Mouse (Mus musculus) ES-E14 (cell line): ENCODE data around the gene Gpam.

ENCODE experiments used
- CHD2 ChIP-seq: IDR thresholded peaks from 2 replicates; pipeline ENCODE4 v1.6.1; 2014; ENCODE audit warnings: mild to moderate bottlenecking, low read depth, low read length, inconsistent platforms
- HCFC1 ChIP-seq: IDR thresholded peaks from 2 replicates; pipeline ENCODE4 v1.6.1; 2012; ENCODE audit warnings: low read length, inconsistent platforms, borderline replicate concordance; ENCODE audit not compliant: insufficient read depth
- MAFK ChIP-seq: IDR thresholded peaks from 2 replicates; pipeline ENCODE4 v1.6.1; 2014; ENCODE audit warnings: mild to moderate bottlenecking, low read depth, low read length, inconsistent platforms; ENCODE audit not compliant: insufficient read depth
- ZNF384 ChIP-seq: IDR thresholded peaks from 2 replicates; pipeline ENCODE4 v1.6.1; 2012; ENCODE audit warnings: low read depth, low read length, inconsistent platforms

DNA sequence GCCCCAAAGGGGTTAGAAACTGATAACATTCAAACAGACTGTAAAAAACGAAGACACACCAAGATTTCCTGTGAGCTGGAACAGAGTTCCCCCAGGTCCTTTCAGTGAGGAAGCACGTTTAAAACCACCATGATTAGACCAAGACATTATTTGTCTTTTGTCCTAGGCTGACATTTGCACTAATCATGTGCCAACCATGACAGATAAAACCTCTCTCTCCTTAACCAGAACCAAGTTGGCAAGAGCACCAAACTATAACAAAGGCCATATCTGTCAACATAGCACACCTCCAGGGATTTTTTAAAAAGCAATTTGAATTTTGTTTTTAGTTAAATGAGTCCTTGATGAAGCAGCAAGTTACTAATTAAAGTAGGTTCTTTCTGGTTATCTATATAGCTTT, 40.7 kb upstream of the Gpam start:
- no peak for TF ChIP-seq HCFC1
- TF ChIP-seq MAFK, result no peak
- TF ChIP-seq ZNF384, result no peak
- TF ChIP-seq CHD2, result no peak
